Mouse (Mus musculus) heart, embryonic 15.5 days (tissue): Measurements from ENCODE around the gene Hist2h3b. TPM values are rescaled to one million over a fixed set of nuclear protein-coding genes. Genes with fewer than 3 reads are reported as not detected.
"Not testable (repeated sequence)": the region's sequence is repeated elsewhere in the genome, so short reads cannot be mapped to it uniquely, and the experiment has no call there.

Source experiments
- ATAC-seq: fragments of 200-750 bp; cut with Nextera tagmentation; replicated peaks from 2 replicates; pipeline ENCODE4 v1.8.0; 2017; ENCODE audit warnings: low read depth, moderate TSS enrichment; ENCODE audit not compliant: insufficient number of reproducible peaks, insufficient read depth, low FRiP score
- H3K27ac ChIP-seq: fragments of 300-500 bp; sonication (generic); 2 replicates; pipeline ENCODE4 v1.5.1; 2015; ENCODE audit warnings: mild to moderate bottlenecking, inconsistent platforms
- H3K27me3 ChIP-seq: fragments of 300-500 bp; sonication (generic); 2 replicates; pipeline ENCODE4 v1.6.1; 2015; ENCODE audit warnings: inconsistent platforms
- H3K36me3 ChIP-seq: fragments of 300-500 bp; sonication (generic); 2 replicates; pipeline ENCODE4 v1.6.1; 2015; ENCODE audit warnings: mild to moderate bottlenecking, inconsistent platforms
- H3K4me1 ChIP-seq: fragments of 300-500 bp; sonication (generic); replicated peaks from 2 replicates; pipeline ENCODE4 v1.6.1; 2015; ENCODE audit warnings: inconsistent platforms
- H3K4me2 ChIP-seq: fragments of 300-500 bp; sonication (generic); 2 replicates; pipeline ENCODE4 v1.6.1; 2015; ENCODE audit warnings: inconsistent platforms, mild to moderate bottlenecking, moderate library complexity
- H3K4me3 ChIP-seq: fragments of 300-500 bp; sonication (generic); 2 replicates; pipeline ENCODE4 v1.5.1; 2015; ENCODE audit warnings: mild to moderate bottlenecking, inconsistent platforms
- H3K9ac ChIP-seq: fragments of 300-500 bp; sonication (generic); 2 replicates; pipeline ENCODE4 v1.6.1; 2015; ENCODE audit warnings: mild to moderate bottlenecking, inconsistent platforms
- H3K9me3 ChIP-seq: fragments of 300-500 bp; sonication (generic); replicated peaks from 2 replicates; pipeline ENCODE4 v1.6.1; 2016; ENCODE audit warnings: inconsistent platforms
- WGBS: fragments of 180-500 bp; shearing (Covaris S2); methylation state at CpG from one replicate; pipeline ENCODE4 v1.1.7; 2015; ENCODE audit warnings: mixed read lengths; 5-methylcytosine and 5-hydroxymethylcytosine counted together
- polyA plus RNA-seq: library from polyadenylated mRNA; unstranded; fragments of >200 nt; fragmentation: Nextera tagmentation; extraction: Ambion mirVana; gene quantifications from 2 replicates; pipeline ENCODE4 v1.2.1, GENCODE M21; 2015

The Hist2h3b gene
- polyA plus RNA-seq, 1 experiment from 2014 or later: 31.1 TPM

DNA sequence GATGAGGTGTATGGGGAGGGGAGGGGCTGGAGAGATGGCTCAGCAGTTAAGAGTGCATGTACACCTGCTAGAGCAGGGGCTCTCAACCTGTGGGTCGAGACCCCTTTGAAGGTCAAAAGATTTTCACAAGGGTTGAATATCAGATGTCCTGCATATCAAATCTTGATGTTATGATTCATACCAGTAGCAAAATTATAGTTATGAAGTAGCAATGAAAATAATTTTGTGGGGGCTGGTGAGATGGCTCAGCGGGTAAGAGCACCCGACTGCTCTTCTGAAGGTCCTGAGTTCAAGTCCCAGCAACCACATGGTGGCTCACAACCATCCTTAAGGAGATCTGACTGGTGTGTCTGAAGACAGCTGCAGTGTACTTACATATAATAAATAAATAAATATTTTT, 22.3 kb downstream of the Hist2h3b start:
- not testable (repeated sequence) for H3K27ac ChIP-seq, H3K27me3 ChIP-seq, H3K4me2 ChIP-seq, H3K4me3 ChIP-seq, ATAC-seq, H3K9me3 ChIP-seq, H3K36me3 ChIP-seq, H3K9ac ChIP-seq, H3K4me1 ChIP-seq
- 87% methylated on average over 3 of the region's 3 CpGs for WGBS

DNA sequence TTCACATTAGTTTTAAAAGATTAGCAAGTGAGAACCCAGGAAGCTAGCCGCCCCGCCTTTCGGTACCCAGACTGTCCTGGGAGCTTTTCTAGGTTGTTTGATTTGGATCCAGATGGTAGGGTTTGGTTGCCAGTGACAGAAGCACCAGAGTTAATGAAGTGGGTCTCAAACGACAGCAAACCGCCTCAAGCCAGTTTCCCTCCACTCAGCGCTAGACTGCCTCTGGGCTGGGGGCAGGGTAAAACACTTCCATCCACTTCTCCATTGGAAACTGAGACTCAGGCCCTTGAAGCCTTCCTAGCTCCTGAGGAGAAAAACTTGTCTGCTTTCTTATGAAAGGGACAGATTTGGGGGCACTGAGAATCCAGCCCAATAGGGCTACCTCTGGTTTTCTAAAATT, 24.2 kb downstream of the Hist2h3b start:
- ATAC-seq: no peak
- 57% methylated on average over 6 of the region's 6 CpGs for WGBS

DNA sequence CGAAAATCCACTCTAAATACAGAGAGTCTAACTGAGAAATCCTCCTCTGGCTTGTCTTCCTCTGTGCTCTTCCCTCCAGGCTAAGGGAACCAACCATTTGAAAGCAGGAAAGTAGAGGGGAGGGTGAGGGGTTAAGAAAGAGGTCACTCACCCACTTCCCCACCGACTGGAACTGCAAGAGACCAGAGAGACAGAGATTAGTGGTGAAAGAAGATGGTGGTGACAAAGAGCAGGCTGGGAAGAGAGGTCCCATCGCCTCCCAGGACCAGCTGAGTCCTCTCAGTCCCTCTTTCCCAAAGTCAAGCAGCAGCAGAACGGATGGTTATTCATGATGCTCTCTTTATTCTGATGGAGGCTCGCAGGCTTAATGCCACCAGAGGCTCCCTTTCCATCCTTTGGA, 24.9 kb downstream of the Hist2h3b start:
- no peak overlapping the region for H3K9ac ChIP-seq
- 0 out of 2 replicates have a peak, but pooled peaks cover 4% of the 10 kb centered on the region for H3K27me3 ChIP-seq
- no peak overlapping the region for H3K4me3 ChIP-seq
- ATAC-seq: no peak
- WGBS: 35% methylated on average over 5 of the region's 5 CpGs
- no peaks in the 10 kb centered on the region for H3K4me1 ChIP-seq
- H3K36me3 ChIP-seq: no peaks in the 10 kb centered on the region
- no peaks in the 10 kb centered on the region for H3K9me3 ChIP-seq
- H3K4me2 ChIP-seq: no peak overlapping the region
- no peak overlapping the region for H3K27ac ChIP-seq

More for the DNA sequence above, 24.2 kb downstream of the Hist2h3b start:
- Histone ChIP-seq H3K36me3 (no peaks in the 10 kb centered on the region), H3K4me2 (no peak overlapping the region), H3K4me3 (no peak overlapping the region), H3K4me1 (no peaks in the 10 kb centered on the region), H3K27me3 (0 out of 2 replicates have a peak, but pooled peaks cover 4% of the 10 kb centered on the region), H3K9ac (no peak overlapping the region), H3K27ac (no peak overlapping the region), H3K9me3 (no peaks in the 10 kb centered on the region)

DNA sequence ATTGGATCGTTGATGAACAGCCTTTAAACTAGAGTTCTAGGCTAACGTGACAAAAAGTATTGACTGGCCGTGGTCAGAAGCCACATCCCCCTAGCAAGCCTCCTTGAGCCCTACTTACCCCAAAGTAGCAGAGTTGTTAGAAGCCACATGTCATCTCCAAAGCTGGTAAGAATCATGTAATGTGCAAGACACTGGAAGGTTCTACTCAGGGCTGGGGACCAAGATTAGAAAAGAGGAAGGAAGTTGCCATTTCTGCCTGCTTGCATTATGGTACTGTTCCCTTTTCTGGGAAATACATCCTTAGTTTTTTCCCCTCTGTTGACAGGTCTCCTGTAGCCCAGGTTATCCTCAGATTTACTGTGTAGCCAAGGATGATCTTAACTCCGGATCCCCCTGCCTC, 25.3 kb downstream of the Hist2h3b start, which contains the start of gene Fcgr1:
Gene Fcgr1, minus strand, starts transcription at position 183 of the 400 bp plus-strand sequence.
- no peaks in the 10 kb centered on the region for H3K4me1 ChIP-seq
- H3K9ac ChIP-seq: no peak within 1 kb of the TSS
- no peak within 1 kb of the TSS for H3K4me3 ChIP-seq
- H3K27me3 ChIP-seq: 0 out of 2 replicates have a peak, but pooled peaks cover 4% of the 10 kb centered on the region
- H3K4me2 ChIP-seq: no peak within 1 kb of the TSS
- WGBS: 75% methylated on average over 4 of the region's 4 CpGs
- H3K9me3 ChIP-seq: no peaks in the 10 kb centered on the region
- no peaks in the 10 kb centered on the region for H3K36me3 ChIP-seq
- ATAC-seq: no peak
- H3K27ac ChIP-seq: no peak within 1 kb of the TSS

DNA sequence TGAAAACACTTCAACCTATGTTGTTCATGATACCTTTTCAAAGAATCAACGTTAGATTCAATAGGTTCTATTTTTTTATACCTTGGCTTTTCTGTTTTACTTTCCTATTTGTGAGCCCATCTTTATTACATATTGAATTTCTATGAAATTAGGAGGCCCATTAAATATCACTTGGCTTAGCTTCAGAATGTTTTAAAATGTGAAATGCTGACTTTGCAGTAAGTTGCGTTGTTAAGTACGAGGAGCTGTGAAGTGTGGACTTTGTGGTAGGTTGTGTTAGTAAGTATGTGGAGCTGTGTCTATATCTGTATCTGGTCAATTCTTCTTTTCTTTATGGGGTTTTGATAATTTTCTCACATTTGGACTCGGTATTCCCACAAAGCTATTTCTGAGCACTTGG, 29.9 kb downstream of the Hist2h3b start:
- Histone ChIP-seq H3K27ac (no peak overlapping the region), H3K36me3 (no peaks in the 10 kb centered on the region), H3K9me3 (no peaks in the 10 kb centered on the region), H3K4me2 (no peak overlapping the region), H3K4me1 (no peaks in the 10 kb centered on the region), H3K9ac (no peak overlapping the region), H3K27me3 (0 out of 2 replicates have a peak, but pooled peaks cover 1% of the 10 kb centered on the region), H3K4me3 (no peak overlapping the region)
- ATAC-seq: no peak
- 87% methylated on average over 4 of the region's 4 CpGs for WGBS

DNA sequence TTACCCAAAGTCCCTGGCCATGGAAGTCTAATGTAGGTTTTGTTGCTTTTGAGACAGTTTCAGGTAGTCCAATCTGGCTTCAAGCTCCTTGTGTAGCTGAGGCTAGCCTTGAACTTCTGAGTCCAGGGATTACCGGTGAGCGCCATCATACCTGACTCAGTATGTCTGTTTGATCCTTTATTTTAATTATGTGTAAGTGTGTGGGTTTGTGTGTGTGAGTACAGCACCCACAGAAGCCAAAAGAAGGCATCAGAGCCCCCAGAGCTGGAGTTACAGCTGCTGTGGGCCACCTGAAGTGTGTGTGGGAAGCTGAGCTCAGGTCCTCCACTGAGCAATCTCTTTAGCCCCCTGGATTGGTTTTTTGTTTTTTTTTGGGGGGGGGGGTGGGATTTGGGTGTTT, 31.1 kb downstream of the Hist2h3b start:
- no peaks in the 10 kb centered on the region for H3K27me3 ChIP-seq
- 90% methylated on average over 2 of the region's 2 CpGs for WGBS
- no peak overlapping the region for H3K27ac ChIP-seq
- no peaks in the 10 kb centered on the region for H3K36me3 ChIP-seq
- ATAC-seq: no peak
- no peak overlapping the region for H3K4me2 ChIP-seq
- H3K9me3 ChIP-seq: no peaks in the 10 kb centered on the region
- no peak overlapping the region for H3K9ac ChIP-seq
- no peak overlapping the region for H3K4me3 ChIP-seq
- no peaks in the 10 kb centered on the region for H3K4me1 ChIP-seq

DNA sequence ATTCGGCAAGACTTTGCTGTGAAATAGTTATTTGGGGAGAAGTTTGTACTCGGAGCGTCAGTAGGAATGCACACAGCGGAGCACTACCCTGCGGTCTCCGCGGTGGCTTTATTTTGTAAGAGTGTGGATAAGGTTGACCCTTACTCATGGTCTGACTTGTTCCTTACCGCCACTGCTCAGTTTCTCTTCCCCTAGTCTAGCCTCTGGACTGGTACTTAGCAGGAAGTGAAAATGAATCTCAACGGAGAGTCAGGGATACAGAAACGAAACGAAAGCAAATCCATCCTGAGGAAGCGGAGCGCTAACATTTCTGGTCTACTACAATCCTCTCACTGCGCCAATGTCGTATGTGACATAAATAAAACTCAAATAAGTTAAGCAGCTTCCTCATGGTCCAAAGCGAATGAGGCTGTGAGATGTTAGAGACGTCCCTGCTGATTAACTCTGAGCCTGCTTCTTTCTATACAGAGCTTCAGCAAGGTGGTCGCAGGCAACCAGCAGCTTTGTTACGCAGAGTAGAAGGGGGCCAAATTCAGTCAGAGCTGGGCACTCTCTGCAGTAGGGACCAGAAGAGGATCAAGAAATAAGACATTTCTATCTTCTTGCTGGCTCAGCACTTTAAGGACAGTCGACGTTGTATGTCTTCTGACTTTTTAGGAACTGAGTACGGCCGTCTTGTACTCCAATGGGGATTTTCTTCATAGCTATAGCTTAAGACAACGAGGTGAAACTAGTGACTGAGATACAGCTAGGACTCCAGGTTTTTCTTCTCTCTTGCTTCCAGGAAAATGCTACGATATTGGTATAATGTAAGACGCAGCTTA, 32.5 kb downstream of the Hist2h3b start:
- WGBS: 58% methylated on average over 26 of the region's 26 CpGs
- Histone ChIP-seq H3K4me1 (no peaks in the 10 kb centered on the region), H3K9ac (no peak overlapping the region)

DNA sequence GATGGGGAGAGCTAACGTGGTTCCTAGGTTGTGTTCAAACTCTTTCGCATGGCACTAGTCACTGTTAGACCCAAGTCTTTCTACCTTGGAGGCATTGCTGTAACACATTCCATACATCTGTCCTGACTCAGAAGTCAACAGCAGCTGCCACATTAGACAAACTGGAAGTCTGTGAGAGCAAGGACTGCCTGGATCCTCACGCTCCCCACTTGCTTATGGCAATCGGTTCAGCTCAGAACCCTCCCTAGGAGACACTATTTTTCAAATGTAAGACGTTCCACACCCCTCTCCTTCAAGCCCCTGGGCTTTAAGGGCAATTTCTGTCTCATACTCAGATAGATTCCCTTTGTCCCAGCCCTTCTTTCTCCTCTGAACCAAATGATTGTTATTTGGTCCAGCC, 33.6 kb downstream of the Hist2h3b start:
- H3K9me3 ChIP-seq: no peaks in the 10 kb centered on the region
- H3K36me3 ChIP-seq: no peaks in the 10 kb centered on the region
- no peak overlapping the region for H3K27ac ChIP-seq
- no peak for ATAC-seq
- H3K4me2 ChIP-seq: no peak overlapping the region
- H3K4me3 ChIP-seq: no peak overlapping the region
- no peaks in the 10 kb centered on the region for H3K27me3 ChIP-seq
- 79% methylated on average over 5 of the region's 5 CpGs for WGBS
- H3K9ac ChIP-seq: no peak overlapping the region
- H3K4me1 ChIP-seq: no peaks in the 10 kb centered on the region

More for the DNA sequence above, 32.5 kb downstream of the Hist2h3b start:
- peak overlapping the region; percentile 49 for H3K4me2 ChIP-seq
- no peaks in the 10 kb centered on the region for H3K36me3 ChIP-seq
- no peak for ATAC-seq
- H3K4me3 ChIP-seq: peak overlapping the region; percentile 42
- no peak overlapping the region for H3K27ac ChIP-seq
- no peaks in the 10 kb centered on the region for H3K27me3 ChIP-seq
- H3K9me3 ChIP-seq: no peaks in the 10 kb centered on the region

DNA sequence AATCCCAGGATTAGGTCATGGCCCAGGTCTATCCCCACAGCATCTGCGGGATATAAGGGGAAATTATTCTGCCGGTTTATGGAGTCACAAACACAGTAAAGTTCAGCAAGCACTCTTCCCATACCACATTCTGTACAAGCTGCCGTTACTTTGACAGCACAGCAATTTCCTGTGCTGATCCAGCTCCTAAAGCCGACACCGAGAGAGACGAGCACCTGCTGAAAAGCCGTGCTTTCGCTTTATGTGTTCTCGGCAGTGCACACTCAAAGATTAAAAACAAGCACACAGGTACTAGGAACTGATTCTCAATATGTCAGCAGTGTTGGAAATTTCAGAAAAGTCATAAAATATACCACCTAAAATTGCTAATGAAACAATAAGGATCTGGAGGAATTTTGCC, 38.1 kb downstream of the Hist2h3b start:
- Histone ChIP-seq H3K4me1 (no peaks in the 10 kb centered on the region), H3K9ac (no peak overlapping the region), H3K9me3 (no peaks in the 10 kb centered on the region), H3K4me3 (no peak overlapping the region), H3K27ac (no peak overlapping the region), H3K36me3 (no peaks in the 10 kb centered on the region), H3K27me3 (peaks cover 4% of the 10 kb centered on the region; the same call in 1 of the 2 replicates), H3K4me2 (no peak overlapping the region)
- WGBS: 76% methylated on average over 9 of the region's 9 CpGs
- no peak for ATAC-seq

DNA sequence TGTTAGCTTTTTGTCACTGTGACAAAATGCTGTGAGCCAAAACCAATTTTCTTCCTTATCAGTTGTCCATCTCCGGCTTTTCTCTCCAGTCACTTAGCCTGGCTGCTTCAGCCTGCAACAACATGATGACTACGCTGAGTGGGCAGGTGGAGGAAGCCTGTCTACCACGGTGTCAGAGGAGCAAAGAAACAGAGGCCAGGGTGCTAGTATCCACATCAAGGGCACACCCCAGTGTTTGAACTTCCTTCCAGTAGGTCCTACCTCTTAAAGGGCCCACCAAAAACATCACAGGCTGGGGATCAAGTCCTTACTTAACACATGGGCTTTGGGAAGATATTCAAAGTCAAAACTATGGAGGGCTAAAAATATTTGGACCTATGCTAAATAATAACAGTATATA, 41.0 kb downstream of the Hist2h3b start:
- WGBS: 42% methylated on average over 3 of the region's 3 CpGs
- H3K27me3 ChIP-seq: peaks cover 4% of the 10 kb centered on the region; the same call in 1 of the 2 replicates

DNA sequence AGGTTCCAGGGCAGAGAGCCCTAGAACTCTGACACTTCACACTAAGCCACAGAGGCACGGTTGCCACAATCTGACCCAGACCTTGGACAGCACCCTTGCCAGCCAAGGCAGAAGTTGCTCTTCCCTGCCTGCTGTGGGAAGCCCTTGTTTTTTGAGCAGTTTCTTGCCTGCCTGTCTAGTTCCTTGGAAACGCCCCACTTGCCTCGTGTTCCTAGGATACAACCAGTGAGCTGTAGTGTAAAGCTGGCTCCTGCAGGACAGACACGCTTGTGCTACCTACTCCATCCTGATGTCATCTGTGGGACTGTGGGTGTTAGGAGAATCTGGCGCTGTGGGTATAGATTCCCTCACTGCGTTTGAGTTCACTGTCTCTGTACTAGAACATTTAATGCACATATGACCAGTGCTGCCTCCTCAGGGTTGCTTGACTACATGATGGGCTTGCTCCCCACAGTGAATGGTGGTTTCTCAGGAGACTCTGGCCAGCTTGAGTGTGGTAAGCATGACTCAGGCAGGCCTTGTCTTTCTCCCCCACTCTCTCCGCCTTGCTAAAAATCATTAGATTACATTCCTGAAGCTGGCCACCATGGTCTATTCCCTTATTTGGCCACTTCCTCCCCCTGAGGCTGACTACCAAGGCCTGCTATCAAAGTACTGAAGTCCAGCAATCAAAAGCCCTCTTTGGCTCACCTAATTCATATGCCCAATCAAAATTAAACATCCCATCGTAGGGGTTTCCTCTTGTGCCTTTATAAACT, 44.1 kb downstream of the Hist2h3b start:
- 57% methylated on average over 8 of the region's 8 CpGs for WGBS
- H3K36me3 ChIP-seq: no peaks in the 10 kb centered on the region
- H3K4me3 ChIP-seq: no peak overlapping the region
- H3K9me3 ChIP-seq: no peaks in the 10 kb centered on the region
- no peak overlapping the region for H3K4me2 ChIP-seq
- peaks cover 4% of the 10 kb centered on the region; the same call in 1 of the 2 replicates for H3K27me3 ChIP-seq
- no peak for ATAC-seq
- H3K27ac ChIP-seq: no peak overlapping the region
- no peak overlapping the region for H3K9ac ChIP-seq
- H3K4me1 ChIP-seq: no peaks in the 10 kb centered on the region; the same call in 1 of the 2 replicates

More for the DNA sequence above, 41.0 kb downstream of the Hist2h3b start:
- Histone ChIP-seq H3K36me3 (no peaks in the 10 kb centered on the region), H3K9ac (no peak overlapping the region), H3K27ac (no peak overlapping the region), H3K9me3 (no peaks in the 10 kb centered on the region), H3K4me3 (no peak overlapping the region), H3K4me1 (no peaks in the 10 kb centered on the region; the same call in 1 of the 2 replicates), H3K4me2 (no peak overlapping the region)
- no peak for ATAC-seq
